ENCODE assay signal across 18 mouse cellular contexts in genomic region chr9:29823716-29824115, GRCm38 (mm10).
A peak's percentile ranks its signal among the peaks of the same experiment; 100 is the strongest.
DNase-seq lines count a peak whose midpoint lies in the region; ATAC-seq lines count a peak whose summit lies in the region.
"Had no signal": no experiment of that assay in that cellular context is flagged by ENCODE, and none has a peak within 500 bp of the region (broad histone marks: within the 10 kb centered on the region; RNA-seq: fewer than 3 reads in every experiment).

No protein-coding gene starts in this region.

- peak; percentile 96 for ATAC-seq in cerebellum, adult (ENCODE audit: insufficient number of reproducible peaks, low FRiP score, low TSS enrichment)
- ATAC-seq: forebrain, postnatal 0 days; intestine, embryonic 16.5 days; lung, postnatal 0 days had no signal

- no peak for DNase-seq in cerebellum, postnatal 4 days (ENCODE audit: low spot score in 2 of 2)
- peak; percentile 96 for DNase-seq in brain, adult 2 months (ENCODE audit: low read depth, low spot score)
- DNase-seq in cerebellum, adult 8-10 months: peak; percentile 76
- peak; percentile 80 to 86 for DNase-seq in cerebellum, postnatal 25 days
- no peak for DNase-seq in layer of hippocampus, adult 18-20 months (ENCODE audit: low spot score in 2 of 2)
- no peak for DNase-seq in right cerebral cortex, postnatal 14 days
- DNase-seq: adrenal gland, adult 8-10 months; forebrain, postnatal 0 days; heart, postnatal 10 days; kidney, adult 8-10 months; kidney, postnatal 10 days; liver, embryonic 13.5 days; lung, adult 18-20 months; lung, postnatal 4 days; midbrain, embryonic 14.5 days had no signal

Comparison
In these comparisons a context has a peak if more than half of its experiments do, and no peak if none do; other contexts are left out.
1. DNase-seq: peak in brain, adult 2 months (single experiment), cerebellum, adult 8-10 months (single experiment) and cerebellum, postnatal 25 days (2 of 2); none in cerebellum, postnatal 4 days (0 of 2), layer of hippocampus, adult 18-20 months (0 of 2) and right cerebral cortex, postnatal 14 days (single experiment).